Mouse (Mus musculus): ENCODE measurements around the gene 1700017B05Rik. TPM values are rescaled to one million over a fixed set of nuclear protein-coding genes. Genes with fewer than 3 reads are reported as not detected.

The 1700017B05Rik gene
- polyA plus RNA-seq (2012; rRNA removed) = 6.0 and 8.3 TPM in 2 replicates

GRCm38 (mm10) chr9:57261913-57262794 is at the start of gene 1700017B05Rik:
Gene 1700017B05Rik, minus strand, starts transcription at chr9:57262612.

GRCm38 (mm10) chr9:57236256-57236655 is 26.2 kb downstream of the 1700017B05Rik start, which contains the start of gene Trcg1:
Gene Trcg1, plus strand, starts transcription at chr9:57236556.

Other genes starting within 250 kb of the 1700017B05Rik start
- 16.8 and 19.1 TPM in 2 replicates for gene Sin3a, start 190.6 kb downstream of the 1700017B05Rik start, polyA plus RNA-seq (2012; rRNA removed)
- 24.4 and 28.2 TPM in 2 replicates for gene Man2c1, start 131.9 kb downstream of the 1700017B05Rik start, polyA plus RNA-seq (2012; rRNA removed)
- gene Neil1, start 114.3 kb downstream of the 1700017B05Rik start, polyA plus RNA-seq (2012; rRNA removed) = 1.3 and 1.4 TPM in 2 replicates
- 43.9 and 48.9 TPM in 2 replicates for gene Commd4, start 104.3 kb downstream of the 1700017B05Rik start, polyA plus RNA-seq (2012; rRNA removed)
- not detected in 2 replicates for gene Trcg1, start 26.1 kb downstream of the 1700017B05Rik start, polyA plus RNA-seq (2012; rRNA removed)
- 7.3 and 10.2 TPM in 2 replicates for gene Ppcdc, start 177.5 kb upstream of the 1700017B05Rik start, polyA plus RNA-seq (2012; rRNA removed)
- 6.9 and 9.7 TPM in 2 replicates for gene Scamp5, start 205.4 kb upstream of the 1700017B05Rik start, polyA plus RNA-seq (2012; rRNA removed)
- gene Rpp25, start 241.4 kb upstream of the 1700017B05Rik start, polyA plus RNA-seq (2012; rRNA removed) = 0.17 and 0.33 TPM in 2 replicates

Data from liver, embryonic 14 days (tissue).